Mouse (Mus musculus) erythroblast, embryonic 14.5 days (primary cell): ENCODE data around the gene Ppp3ca.

Experiments used
- GATA1 ChIP-seq: IDR thresholded peaks from 2 replicates; pipeline ENCODE4 v1.6.1; 2012; ENCODE audit warnings: low read length, inconsistent platforms, mixed read lengths
- TAL1 ChIP-seq: IDR thresholded peaks from 3 replicates; pipeline ENCODE4 v1.6.1; 2012; ENCODE audit warnings: low read length, inconsistent platforms, mixed read lengths

DNA sequence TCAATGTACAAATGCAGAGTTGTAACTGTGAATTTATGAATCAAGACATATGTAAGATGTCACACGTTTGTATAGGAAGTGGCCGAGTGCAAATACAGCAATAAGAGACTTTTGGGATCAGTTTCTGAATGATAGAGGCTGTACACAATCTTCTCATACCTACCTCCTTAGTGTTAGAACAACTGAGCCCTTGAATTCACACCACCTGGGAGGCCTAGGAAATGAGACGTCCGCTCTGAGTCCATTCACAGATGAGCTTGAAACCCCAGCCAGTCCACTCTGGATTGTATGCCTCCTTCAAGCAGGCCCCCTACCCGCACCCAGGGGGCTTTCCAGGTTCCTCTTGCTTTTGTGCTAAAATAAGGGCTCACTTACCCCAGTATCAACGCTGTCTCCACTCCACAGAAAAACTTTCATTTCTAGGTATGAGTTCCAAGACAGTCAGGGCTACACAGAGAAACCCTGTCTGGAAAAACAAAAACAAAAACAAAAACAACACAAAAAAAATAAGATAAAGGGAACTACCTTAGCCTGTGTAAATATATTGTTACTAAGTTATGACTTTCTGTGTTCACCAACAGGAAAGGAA, 10.1 kb downstream of the Ppp3ca start:
- TF ChIP-seq TAL1 = no peak
- TF ChIP-seq GATA1 = no peak
